Mouse (Mus musculus) hindbrain, embryonic 11.5 days (tissue): ENCODE data around the gene Zhx3. TPM values are rescaled to one million over a fixed set of nuclear protein-coding genes. Genes with fewer than 3 reads are reported as not detected.
A peak's percentile ranks its signal among the peaks of the same experiment; 100 is the strongest.

Experiments used
- ATAC-seq: fragments of 200-750 bp; cut with Nextera tagmentation; 2 replicates; pipeline ENCODE4 v1.8.0; 2017; ENCODE audit warnings: mild to moderate bottlenecking, moderate TSS enrichment, moderate library complexity; ENCODE audit not compliant: low FRiP score
- DNase-seq: peaks from one replicate; pipeline ENCODE4 v3.0.0-alpha.2; 2015; ENCODE audit warnings: low spot score
- H3K27ac ChIP-seq: fragments of 300-500 bp; sonication (generic); 2 replicates; pipeline ENCODE4 v1.5.1; 2014; ENCODE audit warnings: mild to moderate bottlenecking, low read depth, low read length
- H3K27me3 ChIP-seq: fragments of 300-500 bp; sonication (generic); 2 replicates; pipeline ENCODE4 v1.6.1; 2014; ENCODE audit warnings: mild to moderate bottlenecking, low read length, moderate library complexity, mixed read lengths; ENCODE audit not compliant: control insufficient read depth, insufficient read depth
- H3K36me3 ChIP-seq: fragments of 300-500 bp; sonication (generic); 2 replicates; pipeline ENCODE4 v1.6.1; 2014; ENCODE audit warnings: mild to moderate bottlenecking, low read length, moderate library complexity, mixed read lengths; ENCODE audit not compliant: control insufficient read depth, insufficient read depth
- H3K4me1 ChIP-seq: fragments of 300-500 bp; sonication (generic); replicated peaks from 2 replicates; pipeline ENCODE4 v1.6.1; 2014; ENCODE audit warnings: low read length, mixed read lengths; ENCODE audit not compliant: control insufficient read depth, insufficient read depth
- H3K4me2 ChIP-seq: fragments of 300-500 bp; sonication (generic); replicated peaks from 2 replicates; pipeline ENCODE4 v1.6.1; 2014; ENCODE audit warnings: mild to moderate bottlenecking, low read depth, low read length
- H3K4me3 ChIP-seq: fragments of 300-500 bp; sonication (generic); 2 replicates; pipeline ENCODE4 v1.5.1; 2014; ENCODE audit warnings: low read depth, low read length
- H3K9ac ChIP-seq: fragments of 300-500 bp; sonication (generic); 2 replicates; pipeline ENCODE4 v1.6.1; 2014; ENCODE audit warnings: low read depth, low read length
- H3K9me3 ChIP-seq: fragments of 300-500 bp; sonication (generic); 2 replicates; pipeline ENCODE4 v1.6.1; 2016; ENCODE audit warnings: low read length; ENCODE audit not compliant: control insufficient read depth
- WGBS: fragments of 180-500 bp; shearing (Covaris S2); extraction: QIAGEN DNeasy Blood & Tissue Kit; methylation state at CpG from one replicate; pipeline ENCODE4 v1.1.7; 2014; 5-methylcytosine and 5-hydroxymethylcytosine counted together
- polyA plus RNA-seq: library from polyadenylated mRNA; unstranded; fragments of >200 nt; fragmentation: Nextera tagmentation; extraction: Ambion mirVana; gene quantifications from 2 replicates; pipeline ENCODE4 v1.2.1, GENCODE M21; 2014

The Zhx3 gene
- polyA plus RNA-seq, 1 experiment from 2014 or later = 11.0 TPM

- H3K4me2 ChIP-seq = peak within 1 kb of the TSS; percentile 93
- no peak within 1 kb of the TSS for H3K27ac ChIP-seq
- no peaks in the 10 kb centered on the region for H3K36me3 ChIP-seq
- peaks cover 6% of the 10 kb centered on the region for H3K4me1 ChIP-seq
- DNase-seq = peak; percentile 62
- H3K9ac ChIP-seq = peak within 1 kb of the TSS; percentile 56
- peak; percentile 61 for ATAC-seq
- no peaks in the 10 kb centered on the region for H3K9me3 ChIP-seq
- WGBS = 1% methylated on average over 38 of the region's 46 CpGs
- peaks cover 45% of the 10 kb centered on the region for H3K27me3 ChIP-seq
- peak within 1 kb of the TSS; percentile 52 for H3K4me3 ChIP-seq
Observed at GRCm38 (mm10) chr2:160912231-160912671, 39.5 kb upstream of the Zhx3 start, which contains the start of gene Emilin3. Emilin3 (minus strand) TSS chr2:160912328.

GRCm38 (mm10) chr2:160911558-160912201 lies 38.9 kb upstream of the Zhx3 start:
- no peak overlapping the region for H3K27ac ChIP-seq
- no peaks in the 10 kb centered on the region for H3K9me3 ChIP-seq
- 2% methylated on average over 64 of the region's 64 CpGs for WGBS
- peak; percentile 51 for DNase-seq
- H3K9ac ChIP-seq = peak overlapping the region; percentile 56
- peak overlapping the region; percentile 52 for H3K4me3 ChIP-seq
- peaks cover 6% of the 10 kb centered on the region for H3K4me1 ChIP-seq
- peak; percentile 51 for ATAC-seq
- H3K36me3 ChIP-seq = no peaks in the 10 kb centered on the region
- peaks cover 45% of the 10 kb centered on the region for H3K27me3 ChIP-seq
- peak overlapping the region; percentile 93 for H3K4me2 ChIP-seq

GRCm38 (mm10) chr2:160910633-160911032 lies 37.8 kb upstream of the Zhx3 start:
- no peak overlapping the region for H3K9ac ChIP-seq
- 84% methylated on average over 5 of the region's 5 CpGs for WGBS
- ATAC-seq = no peak
- H3K4me3 ChIP-seq = no peak overlapping the region
- peaks cover 6% of the 10 kb centered on the region for H3K4me1 ChIP-seq
- no peaks in the 10 kb centered on the region for H3K9me3 ChIP-seq
- H3K36me3 ChIP-seq = no peaks in the 10 kb centered on the region
- H3K27me3 ChIP-seq = peaks cover 45% of the 10 kb centered on the region
- no peak for DNase-seq
- H3K27ac ChIP-seq = no peak overlapping the region
- no peak overlapping the region for H3K4me2 ChIP-seq

GRCm38 (mm10) chr2:160908607-160909006 lies 35.8 kb upstream of the Zhx3 start:
- no peak overlapping the region for H3K27ac ChIP-seq
- DNase-seq = no peak
- H3K9me3 ChIP-seq = no peaks in the 10 kb centered on the region
- WGBS = 63% methylated on average over 18 of the region's 18 CpGs
- H3K27me3 ChIP-seq = peaks cover 37% of the 10 kb centered on the region
- H3K4me3 ChIP-seq = no peak overlapping the region
- no peak for ATAC-seq
- H3K4me1 ChIP-seq = peaks cover 6% of the 10 kb centered on the region
- no peak overlapping the region for H3K4me2 ChIP-seq
- H3K9ac ChIP-seq = no peak overlapping the region
- H3K36me3 ChIP-seq = no peaks in the 10 kb centered on the region

GRCm38 (mm10) chr2:160906101-160906500 lies 33.3 kb upstream of the Zhx3 start:
- ATAC-seq = no peak
- no peaks in the 10 kb centered on the region for H3K36me3 ChIP-seq
- 78% methylated on average over 5 of the region's 5 CpGs for WGBS
- no peaks in the 10 kb centered on the region for H3K4me1 ChIP-seq
- DNase-seq = no peak
- no peak overlapping the region for H3K4me3 ChIP-seq
- no peaks in the 10 kb centered on the region for H3K9me3 ChIP-seq
- peaks cover 13% of the 10 kb centered on the region for H3K27me3 ChIP-seq
- no peak overlapping the region for H3K9ac ChIP-seq
- H3K4me2 ChIP-seq = no peak overlapping the region
- H3K27ac ChIP-seq = no peak overlapping the region

- no peaks in the 10 kb centered on the region for H3K9me3 ChIP-seq
- H3K36me3 ChIP-seq = no peaks in the 10 kb centered on the region
- H3K9ac ChIP-seq = no peak overlapping the region
- H3K27me3 ChIP-seq = peaks cover 6% of the 10 kb centered on the region
- WGBS = 97% methylated on average over 12 of the region's 12 CpGs
- H3K4me3 ChIP-seq = no peak overlapping the region
- no peak overlapping the region for H3K4me2 ChIP-seq
- ATAC-seq (no peak), DNase-seq (no peak)
- H3K4me1 ChIP-seq = no peaks in the 10 kb centered on the region
- H3K27ac ChIP-seq = no peak overlapping the region
Observed at GRCm38 (mm10) chr2:160905301-160905700, 32.5 kb upstream of the Zhx3 start.

GRCm38 (mm10) chr2:160901656-160902412 lies 29.0 kb upstream of the Zhx3 start:
- Histone ChIP-seq H3K4me2 (no peak overlapping the region), H3K9me3 (no peaks in the 10 kb centered on the region), H3K9ac (no peak overlapping the region), H3K4me1 (no peaks in the 10 kb centered on the region), H3K27me3 (no peaks in the 10 kb centered on the region), H3K4me3 (no peak overlapping the region), H3K27ac (no peak overlapping the region), H3K36me3 (no peaks in the 10 kb centered on the region)
- WGBS = 81% methylated on average over 7 of the region's 7 CpGs
- DNase-seq (no peak), ATAC-seq (no peak)

GRCm38 (mm10) chr2:160891697-160892096 lies 18.9 kb upstream of the Zhx3 start:
- no peak overlapping the region for H3K9ac ChIP-seq
- 76% methylated on average over 9 of the region's 9 CpGs for WGBS
- H3K9me3 ChIP-seq = no peaks in the 10 kb centered on the region
- DNase-seq (no peak), ATAC-seq (no peak)
- H3K4me3 ChIP-seq = no peak overlapping the region
- no peak overlapping the region for H3K4me2 ChIP-seq
- peaks cover 4% of the 10 kb centered on the region; the same call in 1 of the 2 replicates for H3K4me1 ChIP-seq
- no peaks in the 10 kb centered on the region for H3K36me3 ChIP-seq
- H3K27ac ChIP-seq = no peak overlapping the region
- peaks cover 5% of the 10 kb centered on the region; the same call in 1 of the 2 replicates for H3K27me3 ChIP-seq
